Mouse (Mus musculus): Measurements from ENCODE around the gene Foxp1.

GRCm38 (mm10) chr6:99162716-99163115, 359.8 kb downstream of the Foxp1 start:
- TF ChIP-seq EP300 (IDR thresholded peaks at IDR 0.05) = no peak
- TF ChIP-seq CTCF (IDR thresholded peaks at IDR 0.05) = no peak
